ENCODE assay signal across 8 mouse cellular contexts in the genomic region with DNA sequence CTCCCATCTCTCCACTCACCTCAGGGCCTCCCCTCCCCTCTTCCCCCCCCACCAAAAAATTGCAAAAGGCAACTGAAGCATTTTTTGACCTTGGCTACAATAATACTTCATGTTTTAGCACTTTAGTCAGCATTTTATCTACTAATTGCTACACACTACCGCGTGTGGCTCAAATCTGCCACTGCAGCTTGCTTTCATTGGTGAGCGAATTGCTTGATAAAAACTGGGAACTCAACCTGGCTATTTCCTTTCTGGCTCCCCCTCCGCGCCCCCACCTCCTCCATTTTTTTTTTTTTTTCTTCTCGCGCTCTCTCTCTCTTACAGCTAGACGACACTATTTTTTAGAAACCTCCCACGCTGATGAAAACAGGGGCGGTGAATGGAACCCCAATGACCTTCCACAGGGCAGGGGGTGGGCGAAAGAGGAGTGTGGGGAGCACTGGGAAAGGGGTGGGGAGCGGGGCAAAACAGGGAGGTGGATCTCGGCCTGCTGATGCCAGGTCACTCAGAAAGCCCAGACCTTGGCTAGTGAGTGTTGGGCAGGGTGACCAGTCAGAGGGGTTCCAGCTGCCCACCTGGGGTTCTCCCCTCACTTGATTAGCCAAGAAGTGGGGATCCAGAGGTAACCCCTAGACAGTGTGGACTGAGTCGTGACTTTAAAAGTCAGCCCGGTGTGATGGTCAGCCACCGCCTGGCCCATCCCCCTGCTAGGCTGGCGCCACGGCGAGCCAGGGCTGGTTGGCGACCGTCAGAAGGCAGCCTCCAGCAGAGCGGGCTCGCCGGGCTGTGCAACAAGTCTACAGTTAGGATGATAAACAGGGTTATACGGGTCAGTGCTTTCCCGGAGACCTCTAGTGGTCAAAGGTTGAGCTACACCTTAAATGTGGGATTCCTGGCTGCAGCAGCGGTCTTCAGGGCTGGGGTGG. TPM values are rescaled to one million over a fixed set of nuclear protein-coding genes. Genes with fewer than 3 reads are reported as not detected.
DNase-seq lines count a peak whose midpoint lies in the region; ATAC-seq and TF ChIP-seq lines count a peak whose summit lies in the region.

No protein-coding gene starts in this region.

- H3K36me3 ChIP-seq in embryonic facial prominence, embryonic 12.5 days = no peaks in the 10 kb centered on the region
- H3K36me3 ChIP-seq in limb, embryonic 13.5 days = no peaks in the 10 kb centered on the region
- H3K36me3 ChIP-seq in midbrain, embryonic 14.5 days (ENCODE audit: control insufficient read depth, insufficient read depth, low read length) = no peaks in the 10 kb centered on the region
- H3K36me3 ChIP-seq in spleen, adult 2 months (ENCODE audit: control insufficient read depth, insufficient read depth, low read length) = no peaks in the 10 kb centered on the region

- peaks cover 19% of the 10 kb centered on the region for H3K4me1 ChIP-seq in embryonic facial prominence, embryonic 12.5 days
- peaks cover 26% of the 10 kb centered on the region for H3K4me1 ChIP-seq in limb, embryonic 13.5 days
- peaks cover 28% of the 10 kb centered on the region for H3K4me1 ChIP-seq in midbrain, embryonic 14.5 days (ENCODE audit: control insufficient read depth, insufficient read depth, low read length)
- H3K4me1 ChIP-seq in spleen, adult 2 months (ENCODE audit: control insufficient read depth, insufficient read depth, insufficient read length) = peaks cover 4% of the 10 kb centered on the region

- DNase-seq in 416B (ENCODE audit: low read depth) = peak; percentile 90
- DNase-seq in adrenal gland, postnatal 25 days = peak; percentile 78
- peak; percentile 90 for DNase-seq in heart, adult 18-20 months
- peak; percentile 91 for DNase-seq in kidney, adult 11 months
- DNase-seq in midbrain, embryonic 14.5 days = peak; percentile 87
- DNase-seq in spleen, adult 2 months (ENCODE audit: low read depth in 1 of 2, low spot score in 2 of 2) = peak; percentile 77 to 79

- peak; percentile 65 for ATAC-seq in embryonic facial prominence, embryonic 12.5 days (ENCODE audit: insufficient number of reproducible peaks, insufficient read depth, low FRiP score, low TSS enrichment)
- peak; percentile 78 for ATAC-seq in limb, embryonic 13.5 days (ENCODE audit: low FRiP score, low read depth)
- peak; percentile 76 for ATAC-seq in midbrain, embryonic 14.5 days (ENCODE audit: low FRiP score, low TSS enrichment)

- peak overlapping the region; percentile 34 for H3K4me3 ChIP-seq in embryonic facial prominence, embryonic 12.5 days
- peak overlapping the region; percentile 49 for H3K4me3 ChIP-seq in limb, embryonic 13.5 days
- H3K4me3 ChIP-seq in midbrain, embryonic 14.5 days (replicated peaks; ENCODE audit: low read depth, low read length) = peak overlapping the region; percentile 30
- peak overlapping the region; percentile 66 for H3K4me3 ChIP-seq in spleen, adult 2 months (ENCODE audit: extremely low read depth, insufficient read depth, insufficient read length)

- peak; percentile 63; the same call in 1 of the 2 replicates for TF ChIP-seq CTCF in spleen, adult 2 months (IDR thresholded peaks at IDR 0.05; ENCODE audit: extremely low read depth, insufficient read depth, insufficient read length, insufficient replicate concordance)

- no peak for TF ChIP-seq POLR2A in spleen, adult 2 months (IDR thresholded peaks at IDR 0.05; ENCODE audit: low read depth, low read length)

- H3K9me3 ChIP-seq in embryonic facial prominence, embryonic 12.5 days = no peaks in the 10 kb centered on the region
- no peaks in the 10 kb centered on the region for H3K9me3 ChIP-seq in limb, embryonic 13.5 days
- no peaks in the 10 kb centered on the region for H3K9me3 ChIP-seq in midbrain, embryonic 14.5 days (ENCODE audit: control insufficient read depth, low read length)

- peak overlapping the region; percentile 67 for H3K4me2 ChIP-seq in embryonic facial prominence, embryonic 12.5 days (replicated peaks)
- peak overlapping the region; percentile 92 for H3K4me2 ChIP-seq in limb, embryonic 13.5 days (replicated peaks)
- peak overlapping the region; percentile 72 for H3K4me2 ChIP-seq in midbrain, embryonic 14.5 days (ENCODE audit: low read length)

- H3K27ac ChIP-seq in embryonic facial prominence, embryonic 12.5 days = 0 out of 2 replicates have a peak overlapping the region, but pooled peaks have one; percentile 58
- peak overlapping the region; percentile 52; the same call in 1 of the 2 replicates for H3K27ac ChIP-seq in limb, embryonic 13.5 days
- peak overlapping the region; percentile 14; the same call in 1 of the 2 replicates for H3K27ac ChIP-seq in midbrain, embryonic 14.5 days (replicated peaks; ENCODE audit: low read depth, low read length)
- peak overlapping the region; percentile 70 for H3K27ac ChIP-seq in spleen, adult 2 months (ENCODE audit: insufficient read depth, low read length)

- H3K9ac ChIP-seq in embryonic facial prominence, embryonic 12.5 days = peak overlapping the region; percentile 11
- peak overlapping the region; percentile 67 for H3K9ac ChIP-seq in limb, embryonic 13.5 days
- peak overlapping the region; percentile 38 for H3K9ac ChIP-seq in midbrain, embryonic 14.5 days (replicated peaks; ENCODE audit: low read length)

- WGBS in embryonic facial prominence, embryonic 12.5 days = 1% methylated on average over 27 of the region's 27 CpGs
- WGBS in limb, embryonic 13.5 days = 2% methylated on average over 27 of the region's 27 CpGs
- 2% methylated on average over 27 of the region's 27 CpGs for WGBS in midbrain, embryonic 14.5 days
- WGBS in spleen, adult 2 months = under 1% methylated on average over 27 of the region's 27 CpGs

- no peaks in the 10 kb centered on the region for H3K27me3 ChIP-seq in embryonic facial prominence, embryonic 12.5 days
- H3K27me3 ChIP-seq in limb, embryonic 13.5 days = no peaks in the 10 kb centered on the region
- no peaks in the 10 kb centered on the region for H3K27me3 ChIP-seq in midbrain, embryonic 14.5 days (ENCODE audit: control insufficient read depth, insufficient read depth, low read length)
- no peaks in the 10 kb centered on the region for H3K27me3 ChIP-seq in spleen, adult 2 months (ENCODE audit: control insufficient read depth, insufficient read depth, low read length)

RNA-seq across cellular contexts. Expression of a gene that starts 4.2 kb away (rescaled TPM):
- 36.8 and 37.2 TPM in 2 replicates for total RNA-seq in adrenal gland, postnatal 25 days (2021)
- 47.6 and 50.9 TPM in 2 replicates for polyA plus RNA-seq in embryonic facial prominence, embryonic 12.5 days (2016; fragmentation: Nextera tagmentation; extraction: Ambion mirVana)
- 10 to 100 TPM; 19.1 to 22.8 TPM for total RNA-seq in heart, adult 18-20 months (2021)
- 44.2 and 45.9 TPM in 2 replicates for polyA plus RNA-seq in limb, embryonic 13.5 days (2015; fragmentation: Nextera tagmentation; extraction: Ambion mirVana)
- polyA plus RNA-seq in midbrain, embryonic 14.5 days (2014; fragmentation: Nextera tagmentation; extraction: Ambion mirVana) = 18.4 and 22.2 TPM in 2 replicates
- 4.5 and 5.5 TPM in 2 replicates for polyA plus RNA-seq in spleen, adult 2 months (2012; rRNA removed)

Comparison
In these comparisons a context has a peak if more than half of its experiments do, and no peak if none do; other contexts are left out.
1. Peak in every context shown above with its lines: DNase-seq, ATAC-seq, H3K4me3 ChIP-seq and H3K27ac ChIP-seq.
2. H3K27ac ChIP-seq: peak in every context shown above with its lines; median percentile 70 in spleen, adult 2 months; 58 in embryonic facial prominence, embryonic 12.5 days; 52 in limb, embryonic 13.5 days; 14 in midbrain, embryonic 14.5 days.
3. H3K9ac ChIP-seq: peak in every context shown above with its lines; median percentile 67 in limb, embryonic 13.5 days; 38 in midbrain, embryonic 14.5 days; 11 in embryonic facial prominence, embryonic 12.5 days.